Mouse (Mus musculus) liver, adult 10 weeks (tissue): Measurements from ENCODE around the gene Vmn1r151. TPM values are rescaled to one million over a fixed set of nuclear protein-coding genes. Genes with fewer than 3 reads are reported as not detected.

ENCODE experiments used
- polyA plus RNA-seq: library from polyadenylated mRNA; stranded (reverse); fragments of 350-450 nt; fragmentation: Illumina TruSeq; extraction: RNeasy Lipid Tissue Mini Kit (QIAGEN cat#74804); gene quantifications from one replicate; pipeline ENCODE4 v1.2.3, GENCODE M21; 2014; ENCODE audit warnings: low read depth, low replicate concordance

The Vmn1r151 gene
- not detected for polyA plus RNA-seq

DNA sequence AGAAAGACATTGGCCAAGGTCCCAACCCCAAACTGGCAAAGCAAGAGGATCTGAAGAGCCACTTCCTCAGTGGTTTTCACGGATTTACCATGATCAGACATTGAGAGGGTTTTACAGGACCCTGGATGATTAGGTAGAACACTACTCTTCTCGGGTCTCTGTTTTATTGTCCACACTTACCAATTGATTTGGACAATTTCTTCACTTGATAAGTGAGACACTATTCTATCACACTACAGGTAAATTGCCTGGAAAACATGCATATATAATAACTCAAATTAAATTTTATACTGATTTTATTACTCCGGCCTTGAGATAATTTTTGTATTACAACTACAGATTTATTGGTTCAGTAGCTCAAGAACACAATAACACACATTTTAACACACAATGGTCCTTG lies at the start of gene Vmn1r151:
Gene Vmn1r151 (minus strand): TSS at position 101 of the 400 bp plus-strand sequence.

DNA sequence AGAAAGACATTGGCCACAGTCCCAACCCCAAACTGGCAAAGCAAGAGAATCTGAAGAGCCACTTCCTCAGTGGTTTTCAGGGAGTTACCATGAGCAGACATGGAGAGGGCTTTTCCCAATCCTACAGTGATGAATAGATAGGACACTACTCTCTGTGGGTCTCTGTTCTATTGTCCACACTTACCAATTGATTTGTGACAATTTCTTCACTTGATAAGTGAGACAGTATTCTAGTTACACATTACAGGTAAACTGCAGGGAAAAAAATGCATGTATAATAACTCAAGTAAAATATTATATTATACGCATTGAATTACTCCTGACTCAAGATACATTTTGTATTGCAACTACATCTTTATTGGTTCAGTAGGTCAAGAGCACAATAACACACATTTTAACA lies 35.3 kb upstream of the Vmn1r151 start, which contains the start of gene Gm8677:
Gene Gm8677 (minus strand): TSS at position 101 of the 400 bp plus-strand sequence.

GRCm38 (mm10) chr7:22522667-22523066 lies 23.2 kb upstream of the Vmn1r151 start, which contains the start of gene Vmn1r152:
Gene Vmn1r152 (plus strand): TSS chr7:22522967.

GRCm38 (mm10) chr7:22463975-22464374 lies 35.5 kb downstream of the Vmn1r151 start, which contains the start of gene Gm10665:
Gene Gm10665 (minus strand): TSS chr7:22464075.

Other genes with a start within 250 kb of the Vmn1r151 start
- not detected for gene Gm4187, start 170.0 kb downstream of the Vmn1r151 start, polyA plus RNA-seq
- not detected for gene Gm8660, start 128.6 kb downstream of the Vmn1r151 start, polyA plus RNA-seq
- not detected for gene Vmn1r148, start 86.1 kb downstream of the Vmn1r151 start, polyA plus RNA-seq
- gene Vmn1r149, start 61.4 kb downstream of the Vmn1r151 start, polyA plus RNA-seq = not detected
- not detected for gene Gm10665, start 35.6 kb downstream of the Vmn1r151 start, polyA plus RNA-seq
- not detected for gene Vmn1r152, start 23.3 kb upstream of the Vmn1r151 start, polyA plus RNA-seq
- gene Gm8677, start 35.2 kb upstream of the Vmn1r151 start, polyA plus RNA-seq = not detected
- not detected for gene Gm4201, start 65.7 kb upstream of the Vmn1r151 start, polyA plus RNA-seq
- not detected for gene Gm4565, start 88.4 kb upstream of the Vmn1r151 start, polyA plus RNA-seq
- gene Vmn1r155, start 158.3 kb upstream of the Vmn1r151 start, polyA plus RNA-seq = not detected
- not detected for gene Gm8693, start 192.6 kb upstream of the Vmn1r151 start, polyA plus RNA-seq
- gene Gm4567, start 220.0 kb upstream of the Vmn1r151 start, polyA plus RNA-seq = not detected